Mouse (Mus musculus): ENCODE data around the gene 4930544D05Rik.

The 4930544D05Rik gene

DNA sequence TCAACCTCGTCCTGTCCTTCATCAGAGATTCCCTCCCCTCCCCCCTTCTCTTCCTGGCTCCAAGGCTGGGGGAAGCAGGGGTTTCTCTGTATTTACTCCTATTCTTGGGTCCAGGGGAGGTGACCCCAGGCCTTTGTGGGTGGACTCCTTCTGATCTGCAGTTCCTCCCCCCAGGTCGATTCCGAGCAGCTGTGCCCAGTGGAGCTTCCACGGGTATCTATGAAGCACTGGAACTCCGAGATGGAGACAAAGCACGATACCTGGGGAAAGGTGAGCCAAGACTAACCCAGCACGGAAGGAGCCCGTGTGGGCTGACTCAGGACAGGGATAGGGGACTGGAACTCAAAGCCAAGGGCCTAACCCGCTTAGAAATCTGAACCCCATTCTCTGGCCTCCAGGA, 42.3 kb downstream of the 4930544D05Rik start:
- no peak for DNase-seq

DNA sequence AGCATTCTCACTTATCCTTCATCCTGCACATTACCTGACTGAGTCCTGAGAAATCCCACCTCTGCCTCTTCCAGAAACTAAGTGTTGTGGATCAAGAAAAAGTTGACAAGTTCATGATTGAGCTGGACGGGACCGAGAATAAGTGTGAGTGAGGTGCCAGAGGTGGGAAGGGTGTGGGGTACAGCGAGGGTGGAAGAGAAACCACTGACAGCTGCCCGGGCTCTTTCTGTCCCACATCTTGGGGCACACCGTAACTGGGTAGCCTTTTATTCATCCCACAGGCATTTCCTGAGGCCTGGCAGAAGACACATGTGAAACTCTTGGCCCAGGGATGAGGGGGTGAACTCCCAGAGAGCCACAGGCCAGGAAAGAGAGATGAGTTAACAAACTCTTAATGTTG, 42.9 kb downstream of the 4930544D05Rik start:
- no peak for DNase-seq

DNA sequence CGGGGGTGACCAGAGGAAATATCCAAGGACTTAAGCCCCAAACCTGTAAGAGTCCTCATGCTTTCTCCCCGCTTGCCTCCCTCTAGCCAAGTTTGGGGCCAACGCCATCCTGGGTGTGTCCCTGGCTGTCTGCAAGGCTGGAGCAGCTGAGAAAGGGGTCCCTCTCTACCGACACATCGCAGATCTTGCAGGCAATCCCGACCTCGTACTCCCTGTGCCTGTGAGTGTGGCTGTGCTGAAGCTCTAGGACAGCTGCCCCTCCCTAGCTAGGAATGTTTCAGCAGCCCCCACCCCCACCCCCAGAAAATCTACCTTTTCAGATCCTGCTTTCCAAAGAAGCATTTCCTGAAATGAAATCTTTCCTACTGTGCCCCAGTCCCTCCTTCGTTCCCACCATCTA, 43.3 kb downstream of the 4930544D05Rik start:
- DNase-seq = no peak

DNA sequence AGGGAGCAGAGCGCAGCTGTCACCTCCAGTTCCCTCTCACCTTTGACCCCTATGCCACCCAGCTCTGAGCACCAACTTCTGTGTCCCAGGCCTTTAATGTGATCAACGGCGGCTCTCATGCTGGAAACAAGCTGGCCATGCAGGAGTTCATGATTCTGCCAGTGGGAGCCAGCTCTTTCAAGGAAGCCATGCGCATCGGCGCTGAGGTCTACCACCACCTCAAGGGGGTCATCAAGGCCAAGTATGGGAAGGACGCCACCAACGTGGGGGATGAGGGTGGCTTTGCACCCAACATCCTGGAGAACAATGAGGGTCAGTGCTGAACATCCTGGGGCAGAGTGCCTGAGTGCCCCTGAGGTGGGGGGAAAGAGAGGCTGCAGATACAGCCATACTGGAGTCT, 44.9 kb downstream of the 4930544D05Rik start:
- no peak for DNase-seq

DNA sequence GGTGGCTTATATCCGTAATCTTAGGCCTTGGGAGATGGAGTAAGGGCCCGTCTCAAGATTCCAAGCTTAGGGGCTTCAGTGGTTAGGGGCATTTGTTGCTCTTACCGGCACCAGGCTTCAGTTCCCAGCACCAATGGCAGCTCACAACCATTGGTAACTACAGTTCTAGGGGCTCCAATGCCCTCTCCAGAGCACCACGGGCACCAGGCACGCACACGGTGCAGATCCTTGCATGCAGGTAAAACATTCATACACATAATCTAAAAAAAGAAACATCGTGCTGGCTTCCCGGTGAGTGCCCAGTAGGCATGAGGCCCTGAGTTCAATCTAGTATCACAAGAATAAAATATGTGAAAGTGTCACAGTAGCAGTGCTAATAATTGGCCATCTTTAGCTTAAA, 47.5 kb downstream of the 4930544D05Rik start:
- no peak for DNase-seq

DNA sequence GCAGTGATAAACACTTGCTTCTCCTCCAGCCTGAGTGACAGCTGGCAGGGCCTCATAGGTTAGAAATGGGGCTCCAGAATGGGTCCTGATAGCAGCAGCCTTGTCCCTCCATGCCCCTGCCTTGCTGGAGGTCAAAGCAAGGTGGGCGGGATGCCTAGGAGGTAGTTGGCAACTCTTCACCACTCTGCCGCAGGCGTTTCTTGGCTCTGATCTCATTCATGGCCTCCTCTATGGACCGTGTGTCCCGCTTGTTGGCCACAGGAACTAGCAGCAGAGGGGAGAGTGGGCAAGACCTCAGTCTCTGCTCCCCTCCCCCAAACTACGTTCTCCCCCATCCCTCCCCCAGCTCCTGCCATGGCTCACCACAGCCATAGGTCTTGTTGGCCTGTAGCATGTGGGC, 48.3 kb downstream of the 4930544D05Rik start:
- no peak for DNase-seq

DNA sequence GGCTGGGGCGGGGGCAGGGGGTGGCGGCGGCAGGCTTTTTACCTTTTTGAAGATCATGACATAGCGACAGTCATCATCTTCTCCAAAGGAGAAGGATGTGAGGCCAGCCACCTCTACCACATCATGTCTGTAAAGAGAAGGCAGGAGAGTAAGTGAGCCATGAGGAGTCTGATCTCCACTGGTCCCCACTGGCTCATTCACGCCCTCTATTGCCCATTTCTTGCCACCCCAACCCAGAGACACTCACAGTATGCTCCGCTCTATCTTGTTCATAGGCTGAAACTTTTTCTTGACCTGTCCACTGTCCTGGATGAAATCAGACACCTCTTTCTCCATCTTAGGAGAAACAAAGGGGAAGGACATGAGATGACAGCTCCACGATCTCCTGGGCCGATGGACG, 49.1 kb downstream of the 4930544D05Rik start:
- no peak for DNase-seq
